Mouse (Mus musculus): Measurements from ENCODE around the gene Cryba2.

DNA sequence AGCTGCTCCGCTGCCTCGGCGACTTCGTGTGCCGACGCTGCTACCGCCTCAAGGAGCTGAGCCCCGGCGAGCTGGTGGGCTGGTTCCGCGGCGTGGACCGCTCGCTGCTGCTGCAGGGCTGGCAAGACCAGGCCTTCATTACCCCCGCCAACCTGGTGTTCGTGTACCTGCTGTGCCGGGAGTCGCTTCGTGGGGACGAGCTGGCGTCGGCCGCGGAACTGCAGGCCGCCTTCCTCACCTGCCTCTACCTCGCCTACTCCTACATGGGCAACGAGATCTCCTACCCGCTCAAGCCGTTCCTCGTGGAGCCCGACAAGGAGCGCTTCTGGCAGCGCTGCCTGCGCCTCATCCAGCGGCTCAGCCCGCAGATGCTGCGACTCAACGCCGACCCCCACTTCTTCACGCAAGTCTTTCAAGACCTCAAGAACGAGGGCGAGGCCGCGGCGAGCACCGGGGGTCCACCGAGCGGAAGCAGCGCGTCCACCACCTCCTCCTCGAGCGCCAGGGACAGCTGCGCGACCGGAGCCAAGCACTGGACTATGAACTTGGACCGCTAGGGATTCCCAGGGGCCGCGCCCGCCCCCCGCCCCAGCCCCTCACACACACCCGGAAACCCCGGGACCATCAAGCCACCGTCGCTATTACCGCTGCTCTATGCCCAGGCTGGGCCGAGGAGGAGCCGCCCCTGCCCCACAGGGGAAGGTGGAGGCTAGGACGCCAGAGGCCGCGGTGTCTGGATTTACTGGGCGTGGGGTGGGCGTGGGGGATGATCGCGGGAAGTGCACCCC lies 37.1 kb downstream of the Cryba2 start:
- TF ChIP-seq FLI1 (IDR thresholded peaks at IDR 0.05; ENCODE audit: low read length) (no peak), GATA1 (IDR thresholded peaks at IDR 0.05; ENCODE audit: borderline replicate concordance, low read length) (no peak)
